Mouse (Mus musculus): Measurements from ENCODE around the gene Rab37.

Gene Rab37

DNA sequence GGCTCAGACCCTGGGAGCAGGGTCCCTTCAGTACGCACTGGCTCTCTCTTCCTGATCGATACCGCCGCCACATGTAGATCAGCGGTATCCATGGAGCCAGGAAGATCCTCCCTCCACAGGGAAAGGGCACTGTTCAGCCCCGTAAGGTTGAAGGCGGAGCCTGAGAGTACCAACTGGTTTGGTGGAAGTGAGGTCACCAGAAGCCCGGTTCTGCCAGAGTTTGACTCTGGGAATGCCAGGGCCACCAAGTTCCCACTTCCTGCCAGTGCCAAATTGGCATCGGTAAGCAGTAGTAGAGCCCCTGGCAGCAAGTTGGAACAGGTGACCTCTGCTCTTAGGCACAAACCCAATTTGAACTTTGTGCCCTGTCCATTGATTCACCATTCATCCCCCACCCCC lies 73.7 kb downstream of the Rab37 start:
- DNase-seq (ENCODE audit: low spot score in 2 of 2): no peak

DNA sequence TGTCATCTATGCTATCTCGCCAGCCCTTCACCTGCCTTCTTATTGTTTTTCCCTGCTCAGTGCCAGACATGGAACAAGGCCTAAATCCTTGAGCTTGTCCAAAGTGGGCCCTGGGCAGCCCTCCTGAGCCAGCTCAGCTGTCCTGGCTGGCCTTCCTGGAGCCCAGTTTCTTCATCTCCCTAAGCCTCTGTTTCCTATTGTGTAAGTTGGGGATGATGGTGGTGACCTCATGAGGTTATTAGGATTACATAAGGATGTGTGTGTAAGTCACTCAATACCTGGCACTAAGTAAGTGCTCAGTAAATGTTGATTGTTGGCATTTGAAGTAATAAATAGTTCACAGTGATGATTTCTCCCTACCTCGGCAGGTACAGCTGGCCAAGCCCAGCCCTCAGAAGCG lies 75.5 kb downstream of the Rab37 start:
- DNase-seq (ENCODE audit: low spot score in 2 of 2): no peak

GRCm38 (mm10) chr11:115167631-115168249 lies 76.5 kb downstream of the Rab37 start:
- DNase-seq (ENCODE audit: low spot score in 2 of 2): no peak

- DNase-seq (ENCODE audit: low spot score in 2 of 2): no peak
Observed at GRCm38 (mm10) chr11:115169430-115169829, 78.2 kb downstream of the Rab37 start.

GRCm38 (mm10) chr11:115171125-115171524 lies 79.9 kb downstream of the Rab37 start:
- no peak for DNase-seq (ENCODE audit: low spot score in 2 of 2)

GRCm38 (mm10) chr11:115172825-115173287 lies 81.6 kb downstream of the Rab37 start:
- no peak for DNase-seq (ENCODE audit: low spot score in 2 of 2)

- peak in 1 of 2 experiments; percentile 22 for DNase-seq (ENCODE audit: low spot score in 2 of 2)
Observed at GRCm38 (mm10) chr11:115173549-115174339, 82.5 kb downstream of the Rab37 start.

- DNase-seq (ENCODE audit: low spot score in 2 of 2): no peak
Observed at GRCm38 (mm10) chr11:115176399-115177190, 85.4 kb downstream of the Rab37 start.

GRCm38 (mm10) chr11:115177559-115178195 lies 86.4 kb downstream of the Rab37 start:
- DNase-seq (ENCODE audit: low spot score in 2 of 2): no peak

GRCm38 (mm10) chr11:115178766-115179165 lies 87.5 kb downstream of the Rab37 start:
- no peak for DNase-seq (ENCODE audit: low spot score in 2 of 2)

DNA sequence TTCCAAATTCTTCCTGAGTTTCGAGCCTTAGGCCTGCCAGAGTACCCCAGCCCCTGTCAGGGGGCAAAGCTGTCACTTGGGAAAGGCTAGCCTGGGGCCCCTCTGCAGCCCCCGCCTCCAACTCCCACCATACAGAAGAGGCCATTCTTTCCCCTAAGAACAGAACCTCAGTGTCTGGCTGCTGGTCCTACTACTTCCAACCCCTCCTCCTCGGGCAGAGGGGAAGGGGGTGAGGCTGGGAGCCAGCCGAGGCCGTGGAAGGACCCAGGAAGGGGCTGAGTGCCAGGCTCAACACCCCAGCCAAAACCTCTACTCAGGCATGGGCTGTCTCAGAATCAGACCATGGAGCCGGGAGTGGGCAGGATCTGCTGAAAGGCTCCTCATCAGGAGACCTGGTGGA lies 88.0 kb downstream of the Rab37 start:
- no peak for DNase-seq (ENCODE audit: low spot score in 2 of 2)

DNA sequence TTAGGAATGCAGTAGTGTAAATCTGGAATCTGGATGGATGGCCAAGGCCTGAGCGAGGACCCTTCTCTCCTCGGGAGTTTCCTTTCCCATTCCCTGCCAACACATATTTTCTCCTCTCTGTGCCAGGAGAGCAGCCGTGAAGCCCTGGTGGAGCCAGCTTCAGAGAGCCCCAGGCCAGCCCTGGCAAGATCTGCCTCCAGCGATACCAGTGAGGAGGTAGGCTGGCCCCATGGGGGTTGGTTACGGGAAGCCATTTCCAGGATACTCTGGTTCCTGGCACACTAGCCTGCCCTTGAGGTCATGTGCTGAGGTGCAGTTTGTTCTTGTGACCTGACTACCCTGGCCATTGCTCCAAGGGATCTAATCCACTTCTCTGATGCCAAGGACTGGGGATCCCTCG lies 88.7 kb downstream of the Rab37 start:
- no peak for DNase-seq (ENCODE audit: low spot score in 2 of 2)

DNA sequence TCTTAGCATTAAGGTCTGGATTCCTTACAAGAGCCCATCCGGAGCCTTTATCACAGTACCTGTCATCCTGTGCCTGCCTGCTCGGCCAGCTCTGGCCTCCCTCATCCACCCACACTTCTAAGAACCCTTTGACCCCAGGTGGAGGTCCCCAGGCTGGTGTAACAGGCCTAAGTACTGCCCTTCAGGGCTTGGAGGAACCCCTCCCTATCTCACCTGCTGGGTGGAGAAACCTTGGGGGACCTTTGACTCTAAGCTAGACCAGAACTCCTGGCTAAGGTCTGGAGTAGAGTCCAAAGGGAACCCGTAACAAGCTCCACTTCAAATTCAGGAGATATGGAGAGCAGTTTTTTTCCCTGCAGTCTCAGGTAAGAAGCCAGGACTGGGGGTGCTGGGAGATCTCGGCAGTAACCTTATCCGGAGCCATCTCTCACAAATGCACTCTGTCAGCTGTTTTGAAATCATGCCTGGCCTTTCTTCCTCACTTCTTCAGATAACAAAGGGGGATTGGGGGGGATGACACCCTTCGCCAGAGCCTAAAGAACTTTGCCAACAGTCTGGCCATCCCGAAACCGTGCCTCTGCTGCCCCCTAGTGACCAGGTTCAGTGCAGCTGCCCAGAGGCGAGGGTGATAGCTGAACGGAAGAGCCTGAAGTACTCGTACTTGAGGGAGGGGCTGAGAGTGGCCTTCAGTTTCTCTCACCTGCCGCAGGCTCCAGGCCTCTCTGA lies 90.8 kb downstream of the Rab37 start:
- DNase-seq (ENCODE audit: low spot score in 2 of 2): peak; percentile 81 to 95

- no peak for DNase-seq (ENCODE audit: low spot score in 2 of 2)
Observed at GRCm38 (mm10) chr11:115184973-115185372, 93.7 kb downstream of the Rab37 start.

GRCm38 (mm10) chr11:115187224-115187639 lies 96.0 kb downstream of the Rab37 start, which contains the start of gene Tmem104:
Gene Tmem104 (plus strand): TSS chr11:115187487.
- peak; percentile 100 for DNase-seq (ENCODE audit: low spot score in 2 of 2)

DNA sequence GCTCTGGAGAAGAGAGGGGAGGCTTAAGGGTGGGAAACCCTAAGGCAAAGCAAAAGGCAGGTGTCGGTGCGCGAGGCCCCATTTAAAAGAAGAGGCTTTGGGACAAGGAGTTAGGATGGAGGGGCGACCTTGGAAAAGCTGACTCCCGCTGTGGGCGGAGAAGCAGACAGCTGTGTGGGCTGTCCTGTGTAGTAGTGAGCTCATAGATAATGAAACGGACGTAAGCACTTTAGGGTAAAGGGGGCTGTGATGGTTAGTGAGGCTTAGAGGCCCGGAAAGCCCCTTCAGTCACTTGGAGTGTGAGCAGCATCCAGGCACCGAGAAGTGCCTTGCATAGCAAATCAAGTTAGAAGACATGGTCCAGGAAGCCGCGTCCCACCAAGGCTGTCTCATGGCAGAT lies 96.5 kb downstream of the Rab37 start, which contains the start of gene Nat9:
TSS of gene Nat9 (minus strand) at position 167 of the 400 bp plus-strand sequence.
- no peak for DNase-seq (ENCODE audit: low spot score in 2 of 2)

- no peak for DNase-seq (ENCODE audit: low spot score in 2 of 2)
Observed at GRCm38 (mm10) chr11:115188539-115189231, 97.5 kb downstream of the Rab37 start.

- DNase-seq (ENCODE audit: low spot score in 2 of 2): no peak
Observed at GRCm38 (mm10) chr11:115189304-115189703, 98.1 kb downstream of the Rab37 start.

DNA sequence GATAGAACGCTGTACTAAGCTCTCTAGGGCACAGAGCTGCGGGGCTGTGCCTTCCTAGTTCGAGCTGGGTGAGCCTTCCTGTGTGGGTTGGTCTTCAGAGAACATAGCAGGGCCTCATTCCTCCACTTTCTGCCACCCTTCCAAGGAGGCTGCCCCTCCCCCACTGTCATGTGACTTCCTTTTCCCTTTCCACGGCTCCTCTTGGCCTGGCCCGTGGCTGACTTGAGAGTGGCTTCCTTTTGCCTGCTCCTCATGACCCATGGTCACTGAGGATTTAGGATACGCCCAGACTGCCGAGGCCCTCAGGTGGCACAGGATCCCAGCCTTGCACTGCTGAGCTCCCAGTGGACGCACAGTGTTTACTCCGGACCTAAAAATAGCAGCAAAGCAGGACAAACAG lies 100.9 kb downstream of the Rab37 start:
- DNase-seq (ENCODE audit: low spot score in 2 of 2): no peak

- DNase-seq (ENCODE audit: low spot score in 2 of 2): no peak
Observed at GRCm38 (mm10) chr11:115194693-115195092, 103.5 kb downstream of the Rab37 start.

Data from thymus, postnatal 10 days (tissue).